Mouse (Mus musculus): ENCODE data around the gene Agbl4.
A peak's percentile ranks its signal among the peaks of the same experiment; 100 is the strongest.

The Agbl4 gene

GRCm38 (mm10) chr4:111284625-111285024, 887.2 kb downstream of the Agbl4 start:
- no peak for DNase-seq

- DNase-seq: no peak
Observed at GRCm38 (mm10) chr4:111294528-111295241, 897.2 kb downstream of the Agbl4 start.

DNA sequence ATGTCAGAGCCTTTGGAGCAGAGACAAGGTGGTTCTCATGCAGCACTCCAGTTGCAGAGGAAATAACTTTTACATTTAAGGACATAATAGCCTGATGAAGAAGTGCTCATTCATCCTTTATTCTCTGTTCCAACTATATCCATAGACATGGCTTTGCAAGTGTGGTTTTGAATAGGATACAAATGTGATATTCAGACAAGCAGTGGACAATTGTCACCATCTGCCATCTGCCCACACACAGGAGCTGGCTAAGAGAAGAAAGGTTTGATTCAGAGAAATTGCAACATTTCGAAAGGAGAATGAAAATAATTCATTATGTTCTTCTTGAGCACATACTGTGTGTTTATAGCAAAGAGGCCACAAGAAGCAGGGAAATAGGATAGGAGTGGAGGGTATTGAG, 909.1 kb downstream of the Agbl4 start:
- DNase-seq: no peak

GRCm38 (mm10) chr4:111307166-111307565, 909.7 kb downstream of the Agbl4 start:
- peak; percentile 32 for DNase-seq

DNA sequence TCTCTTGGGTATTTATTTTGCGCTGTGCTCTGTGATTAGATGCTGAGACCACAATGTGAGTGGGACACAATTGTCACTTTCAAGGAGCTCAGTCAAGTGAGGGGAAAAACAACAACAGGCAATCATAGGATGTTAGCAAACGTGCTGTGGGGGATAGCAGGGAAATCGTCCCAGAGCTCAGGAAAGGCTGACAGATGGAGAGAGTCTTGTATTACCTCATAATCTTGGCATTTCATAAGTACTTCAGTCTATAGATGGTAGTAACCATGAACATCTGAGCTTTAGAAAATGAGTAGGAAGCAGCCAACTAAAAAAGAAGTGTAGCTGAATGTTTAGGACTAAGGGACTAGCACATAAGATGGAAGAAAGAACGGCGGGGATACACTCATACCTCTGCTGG, 910.2 kb downstream of the Agbl4 start:
- DNase-seq: no peak

- DNase-seq: peak; percentile 19
Observed at GRCm38 (mm10) chr4:111308572-111309288, 911.3 kb downstream of the Agbl4 start.

- no peak for DNase-seq
Observed at GRCm38 (mm10) chr4:111327094-111327493, 929.6 kb downstream of the Agbl4 start.

GRCm38 (mm10) chr4:111327760-111328373, 930.4 kb downstream of the Agbl4 start:
- DNase-seq: peak; percentile 53

GRCm38 (mm10) chr4:111329501-111329900, 932.0 kb downstream of the Agbl4 start:
- DNase-seq: no peak

DNA sequence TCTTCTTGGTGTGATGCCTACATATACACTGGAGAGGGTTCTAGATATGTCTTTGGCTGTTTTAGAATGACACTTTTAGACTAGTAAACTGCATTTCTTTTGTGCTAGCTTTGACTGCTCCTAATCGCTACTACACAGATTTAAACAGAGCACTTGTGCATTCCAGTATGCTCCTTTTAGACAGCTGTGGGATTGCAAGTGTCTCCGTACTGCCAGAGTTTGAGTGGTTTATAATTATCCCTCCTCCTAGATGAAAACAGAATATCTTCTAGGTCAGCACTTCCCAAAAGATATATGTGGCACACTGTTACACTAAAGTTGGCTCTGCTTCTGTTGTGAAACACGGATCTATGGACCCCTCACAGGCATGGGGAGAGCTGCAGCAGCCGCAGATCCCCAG, 935.4 kb downstream of the Agbl4 start:
- no peak for DNase-seq

GRCm38 (mm10) chr4:111349965-111350364, 952.5 kb downstream of the Agbl4 start:
- DNase-seq: peak; percentile 41

- no peak for DNase-seq
Observed at GRCm38 (mm10) chr4:111350615-111351525, 953.4 kb downstream of the Agbl4 start.

GRCm38 (mm10) chr4:111356584-111357115, 959.2 kb downstream of the Agbl4 start:
- peak; percentile 25 for DNase-seq

GRCm38 (mm10) chr4:111357176-111357575, 959.7 kb downstream of the Agbl4 start:
- peak; percentile 62 for DNase-seq

- DNase-seq: no peak
Observed at GRCm38 (mm10) chr4:111364199-111364598, 966.7 kb downstream of the Agbl4 start.

DNA sequence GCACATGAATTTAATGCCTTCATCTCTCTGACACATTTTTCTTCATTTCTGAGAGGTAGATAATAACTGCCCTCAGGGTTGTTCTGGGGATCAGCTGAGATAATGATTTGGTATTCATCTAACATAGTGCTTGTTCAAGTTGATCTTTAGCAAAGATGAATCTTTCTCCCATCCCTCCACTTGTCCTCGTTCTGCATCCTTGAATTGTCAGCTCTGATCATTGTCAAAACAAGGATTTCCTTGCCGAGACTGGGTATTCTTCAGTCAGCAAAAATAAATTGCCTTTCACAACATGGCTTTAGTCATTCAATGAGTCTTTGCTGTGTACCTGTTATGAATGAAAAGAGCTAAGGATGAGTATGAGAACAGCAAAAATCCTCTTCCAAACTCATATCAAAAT, 970.3 kb downstream of the Agbl4 start:
- no peak for DNase-seq

DNA sequence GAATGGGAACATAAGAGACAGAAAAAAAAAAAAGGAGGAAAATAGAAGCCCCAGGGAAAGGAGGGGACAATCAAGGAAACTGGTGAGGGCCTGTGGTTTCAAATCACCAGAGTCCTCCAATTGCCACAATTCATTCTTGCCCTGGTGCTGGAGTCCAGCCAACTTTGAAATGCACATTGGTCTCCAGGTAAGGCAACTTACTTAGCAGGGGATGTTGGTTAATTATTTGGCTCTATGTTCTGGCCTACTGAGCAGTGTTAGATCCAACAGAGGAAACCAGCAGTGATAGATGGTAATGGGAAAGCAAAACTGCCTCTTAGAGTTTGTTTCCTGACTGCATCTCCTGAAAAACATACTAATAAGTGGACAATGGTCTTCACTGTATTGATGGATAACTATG, 979.7 kb downstream of the Agbl4 start:
- DNase-seq: no peak

GRCm38 (mm10) chr4:111378071-111378470, 980.6 kb downstream of the Agbl4 start:
- DNase-seq: no peak

DNA sequence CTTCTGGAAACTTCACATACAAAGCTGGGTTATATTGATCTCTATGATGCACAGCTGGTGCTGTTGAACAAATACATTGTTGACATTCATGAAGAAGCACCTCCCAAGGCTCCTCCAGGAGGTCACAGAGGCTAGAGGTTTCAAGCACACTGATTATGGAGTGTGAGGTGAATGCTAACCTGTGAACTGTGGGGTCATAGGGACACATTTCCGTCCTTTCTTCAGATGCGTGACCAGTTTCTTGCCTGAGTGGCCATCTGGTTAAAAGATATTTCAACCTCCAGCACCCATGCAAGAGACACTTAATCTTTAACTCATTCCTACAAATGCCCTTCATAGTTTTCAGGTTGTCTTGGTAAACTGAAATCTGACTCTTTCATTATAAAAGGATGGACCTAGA, 985.6 kb downstream of the Agbl4 start:
- no peak for DNase-seq

- DNase-seq: no peak
Observed at GRCm38 (mm10) chr4:111390736-111391135, 993.3 kb downstream of the Agbl4 start.

- no peak for DNase-seq
Observed at GRCm38 (mm10) chr4:111399784-111400183, 1002.3 kb downstream of the Agbl4 start.

GRCm38 (mm10) chr4:111400676-111401075, 1003.2 kb downstream of the Agbl4 start:
- DNase-seq: no peak

- DNase-seq: no peak
Observed at GRCm38 (mm10) chr4:111403243-111403642, 1005.8 kb downstream of the Agbl4 start.
